Mouse (Mus musculus): ENCODE data around the gene Dpf1. TPM values are rescaled to one million over a fixed set of nuclear protein-coding genes. Genes with fewer than 3 reads are reported as not detected.
A peak's percentile ranks its signal among the peaks of the same experiment; 100 is the strongest.

The Dpf1 gene
- polyA plus RNA-seq, 1 experiment from 2014 or later = 2.6 TPM

DNA sequence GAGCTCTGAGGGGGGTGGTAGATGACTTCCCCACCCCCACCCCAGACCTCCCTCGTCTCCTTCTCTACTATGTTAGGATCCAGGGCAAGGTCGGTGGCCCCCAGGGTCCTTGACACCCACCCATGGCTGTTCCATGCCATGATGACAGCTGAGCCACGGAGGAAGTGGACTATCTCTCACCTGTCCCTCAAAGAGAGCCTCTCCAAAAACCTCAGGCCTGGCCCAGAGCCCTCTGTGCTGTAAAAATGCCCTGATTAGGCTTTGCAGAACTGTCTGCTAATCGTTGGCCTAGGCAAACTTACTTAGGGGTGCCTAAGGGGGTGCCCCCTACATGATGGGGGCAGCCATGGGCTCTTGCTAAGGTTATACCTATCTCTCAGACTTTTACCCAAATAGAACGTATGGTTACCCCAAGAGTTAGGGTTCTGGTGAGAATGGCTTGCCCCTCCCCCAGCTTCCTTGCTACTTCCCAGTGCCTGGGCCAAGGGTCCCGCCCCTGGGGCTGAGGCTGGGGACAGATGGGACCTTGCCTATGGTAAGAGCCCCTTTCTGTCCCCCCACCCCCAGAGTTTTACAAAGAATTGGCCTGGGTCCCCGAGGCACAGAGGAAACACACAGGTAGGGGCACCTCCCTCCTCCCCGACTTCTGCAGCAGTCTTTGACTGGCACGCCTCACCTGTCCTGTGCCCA, 10.0 kb downstream of the Dpf1 start:
- ATAC-seq (replicated peaks; ENCODE audit: insufficient number of reproducible peaks, insufficient read depth, low FRiP score, low read depth) = no peak
- Histone ChIP-seq H3K4me1 (replicated peaks) (peaks cover 34% of the 10 kb centered on the region), H3K9ac (no peak overlapping the region), H3K4me3 (no peak overlapping the region), H3K4me2 (no peak overlapping the region), H3K9me3 (replicated peaks) (no peaks in the 10 kb centered on the region), H3K27me3 (peaks cover 64% of the 10 kb centered on the region), H3K36me3 (no peaks in the 10 kb centered on the region), H3K27ac (no peak overlapping the region)
- 56% methylated on average over 9 of the region's 9 CpGs for WGBS

DNA sequence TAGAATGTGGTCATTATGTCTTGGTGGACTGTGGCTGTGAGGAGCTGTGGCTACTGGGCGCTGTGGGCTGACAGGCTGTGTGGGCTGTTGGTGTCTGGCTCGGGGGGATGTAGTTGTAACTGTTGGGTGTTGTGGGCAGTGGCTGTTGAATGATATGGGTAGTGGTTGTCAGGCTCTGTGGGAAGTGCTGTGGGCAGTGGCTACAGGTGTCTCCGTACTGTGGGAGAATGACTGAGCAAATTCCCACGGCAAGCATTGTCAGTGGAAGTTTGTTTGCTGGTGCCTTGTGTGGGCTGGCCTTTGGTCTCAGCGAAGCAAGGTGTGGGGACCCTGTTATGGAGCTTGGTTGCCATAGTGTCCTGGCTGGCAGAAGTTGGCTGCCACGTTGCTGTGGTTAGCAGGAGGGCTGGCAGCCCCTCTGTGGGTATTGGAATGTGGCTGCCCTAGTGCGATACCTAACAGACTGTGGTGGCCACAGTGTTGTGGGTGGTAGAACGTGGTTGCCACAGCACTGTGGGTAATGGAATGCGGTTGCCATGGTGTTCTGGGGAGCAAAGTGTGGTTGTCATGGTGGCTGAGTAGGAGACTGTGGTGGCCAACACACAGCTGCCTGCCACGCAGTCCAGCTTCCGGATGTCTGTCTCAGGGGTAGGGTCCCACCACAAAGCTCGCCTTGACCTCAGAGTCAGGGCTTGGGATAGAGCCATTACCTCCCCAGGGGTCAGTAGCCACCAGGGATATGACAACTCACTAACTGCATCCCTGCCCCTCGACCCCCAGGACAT, 11.3 kb downstream of the Dpf1 start:
- no peak overlapping the region for H3K4me2 ChIP-seq
- ATAC-seq (replicated peaks; ENCODE audit: insufficient number of reproducible peaks, insufficient read depth, low FRiP score, low read depth) = no peak

DNA sequence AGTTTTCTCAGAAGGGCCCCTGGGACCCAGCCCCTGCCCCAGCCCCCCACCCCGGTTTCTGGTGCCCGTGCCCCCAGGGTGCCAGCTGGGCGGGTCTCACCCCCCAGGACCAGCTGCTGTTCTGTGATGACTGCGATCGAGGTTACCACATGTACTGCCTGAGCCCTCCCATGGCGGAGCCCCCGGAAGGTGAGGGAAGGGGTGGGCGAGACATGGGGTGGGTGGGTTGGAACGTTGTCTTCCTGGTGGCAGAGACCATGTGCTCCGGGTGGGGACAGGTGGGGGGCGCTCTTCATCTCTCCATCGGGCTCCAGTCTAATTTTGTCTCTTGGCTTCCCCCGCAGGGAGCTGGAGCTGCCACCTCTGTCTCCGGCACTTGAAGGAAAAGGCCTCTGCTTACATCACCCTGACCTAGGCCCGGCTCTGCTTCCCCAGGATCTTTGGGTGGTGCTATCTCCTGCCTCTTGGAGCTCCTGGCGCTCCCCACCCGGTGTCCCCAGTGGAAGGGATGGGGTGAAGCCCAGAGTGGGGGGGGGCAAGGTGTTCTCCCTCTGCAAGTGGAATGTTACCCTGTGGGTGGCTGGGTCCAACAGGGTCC, 12.5 kb downstream of the Dpf1 start:
- Histone ChIP-seq H3K9ac (no peak overlapping the region), H3K4me3 (no peak overlapping the region), H3K36me3 (no peaks in the 10 kb centered on the region), H3K4me1 (replicated peaks) (peaks cover 31% of the 10 kb centered on the region), H3K27ac (no peak overlapping the region), H3K4me2 (no peak overlapping the region), H3K27me3 (peaks cover 53% of the 10 kb centered on the region), H3K9me3 (replicated peaks) (no peaks in the 10 kb centered on the region)
- ATAC-seq (replicated peaks; ENCODE audit: insufficient number of reproducible peaks, insufficient read depth, low FRiP score, low read depth) = no peak
- WGBS = 53% methylated on average over 17 of the region's 17 CpGs

More for the DNA sequence above, 11.3 kb downstream of the Dpf1 start:
- Histone ChIP-seq H3K9me3 (replicated peaks) (no peaks in the 10 kb centered on the region), H3K4me3 (no peak overlapping the region), H3K27me3 (peaks cover 59% of the 10 kb centered on the region), H3K27ac (no peak overlapping the region), H3K9ac (no peak overlapping the region), H3K4me1 (replicated peaks) (peaks cover 31% of the 10 kb centered on the region), H3K36me3 (no peaks in the 10 kb centered on the region)
- 65% methylated on average over 13 of the region's 13 CpGs for WGBS

DNA sequence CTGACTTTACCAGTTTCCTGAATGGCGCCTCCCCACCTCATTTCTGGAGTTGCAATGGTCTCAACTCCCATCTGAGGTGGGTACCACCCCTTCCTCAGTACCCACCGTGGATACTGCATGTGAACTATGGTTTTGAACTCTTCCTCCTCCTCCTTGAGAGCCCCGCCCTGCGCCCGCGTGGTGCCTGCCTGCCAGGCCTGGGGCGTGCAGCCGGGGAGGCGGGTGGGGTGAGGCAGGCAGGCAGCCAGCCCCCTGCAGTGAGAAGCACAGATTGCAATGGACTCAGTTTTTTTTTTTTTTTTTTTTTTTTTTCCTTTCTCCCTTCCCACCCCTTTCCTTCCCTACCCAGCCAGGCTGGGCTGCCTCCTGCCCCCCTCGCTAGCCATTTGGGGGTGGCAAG, 13.2 kb downstream of the Dpf1 start:
- WGBS = 19% methylated on average over 9 of the region's 10 CpGs
- H3K36me3 ChIP-seq = no peaks in the 10 kb centered on the region
- no peak; the same call in 1 of the 2 replicates for ATAC-seq (replicated peaks; ENCODE audit: insufficient number of reproducible peaks, insufficient read depth, low FRiP score, low read depth)
- H3K4me3 ChIP-seq = no peak overlapping the region
- H3K4me2 ChIP-seq = peak overlapping the region; percentile 43
- peaks cover 31% of the 10 kb centered on the region for H3K4me1 ChIP-seq (replicated peaks)
- no peak overlapping the region for H3K9ac ChIP-seq
- peaks cover 51% of the 10 kb centered on the region for H3K27me3 ChIP-seq
- H3K27ac ChIP-seq = peak overlapping the region; percentile 23; the same call in 1 of the 2 replicates
- no peaks in the 10 kb centered on the region for H3K9me3 ChIP-seq (replicated peaks)

DNA sequence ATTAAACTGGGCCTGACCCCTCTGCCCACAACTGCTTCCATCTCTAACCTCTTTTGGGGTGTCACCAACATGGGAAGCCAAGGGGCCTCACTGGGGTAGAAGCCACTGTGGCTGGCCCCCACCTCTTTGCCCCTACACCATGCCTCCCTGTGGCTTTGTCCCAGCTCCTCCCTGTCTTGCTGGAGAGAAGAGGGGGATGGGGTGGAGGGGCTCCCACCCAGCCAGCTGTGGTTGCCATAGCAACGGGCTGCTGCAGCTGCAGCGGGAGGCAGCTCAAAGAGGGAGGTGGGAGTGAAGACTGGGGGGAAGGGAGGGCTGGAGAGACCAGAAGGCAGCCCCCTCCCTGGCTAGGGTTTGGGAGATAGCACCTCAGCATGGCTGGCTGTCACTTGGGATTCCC, 13.8 kb downstream of the Dpf1 start:
- no peaks in the 10 kb centered on the region for H3K9me3 ChIP-seq (replicated peaks)
- no peak overlapping the region for H3K4me3 ChIP-seq
- H3K27ac ChIP-seq = peak overlapping the region; percentile 23; the same call in 1 of the 2 replicates
- peaks cover 31% of the 10 kb centered on the region for H3K4me1 ChIP-seq (replicated peaks)
- peaks cover 50% of the 10 kb centered on the region for H3K27me3 ChIP-seq
- H3K4me2 ChIP-seq = peak overlapping the region; percentile 43
- H3K36me3 ChIP-seq = no peaks in the 10 kb centered on the region
- peak; percentile 41; the same call in 1 of the 2 replicates for ATAC-seq (replicated peaks; ENCODE audit: insufficient number of reproducible peaks, insufficient read depth, low FRiP score, low read depth)
- WGBS = 0% methylated on average over 2 of the region's 2 CpGs
- H3K9ac ChIP-seq = no peak overlapping the region

DNA sequence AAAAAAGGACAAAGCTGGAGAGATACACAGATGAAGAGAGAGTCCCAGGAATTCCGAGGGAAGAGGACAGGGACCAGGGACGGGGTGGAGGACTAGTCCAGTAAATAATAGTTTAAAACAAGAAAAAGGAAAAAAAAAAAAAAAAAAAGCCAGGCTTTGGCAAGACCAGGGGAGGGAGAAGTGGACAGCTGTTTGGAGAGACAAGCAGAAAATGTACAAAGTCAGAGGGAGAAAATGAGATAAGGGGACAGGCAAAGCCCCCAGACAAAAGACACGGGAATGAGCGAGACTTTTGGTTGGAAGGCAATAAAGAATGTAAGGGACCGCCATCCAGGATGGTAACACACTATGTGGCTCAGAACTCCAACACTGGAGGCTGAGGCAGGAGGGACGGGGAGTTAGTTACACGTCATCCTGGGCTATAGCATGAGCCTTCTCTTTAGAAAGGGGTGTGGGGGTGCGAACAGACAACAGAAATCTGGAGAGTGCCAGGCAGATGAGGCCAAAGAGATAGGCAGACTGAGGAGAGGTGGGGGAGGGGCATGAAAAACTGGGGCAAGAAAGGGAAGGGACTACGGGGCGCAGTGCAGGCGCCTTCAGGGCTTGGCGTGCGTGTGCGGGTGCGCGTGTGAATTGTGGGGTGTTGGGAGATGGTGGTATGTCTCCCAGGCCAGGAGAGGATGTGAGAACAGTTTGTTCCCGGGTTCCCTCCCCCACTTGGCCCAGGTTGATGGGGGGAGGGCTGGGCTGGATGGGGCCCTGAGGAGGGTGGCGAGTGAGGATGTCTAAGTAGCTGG, 14.6 kb downstream of the Dpf1 start:
- 4% methylated on average over 18 of the region's 18 CpGs for WGBS
- no peak for ATAC-seq (replicated peaks; ENCODE audit: insufficient number of reproducible peaks, insufficient read depth, low FRiP score, low read depth)
- H3K4me3 ChIP-seq = peak overlapping the region; percentile 18; the same call in 1 of the 2 replicates
- no peak overlapping the region for H3K9ac ChIP-seq
- H3K9me3 ChIP-seq (replicated peaks) = no peaks in the 10 kb centered on the region
- H3K36me3 ChIP-seq = no peaks in the 10 kb centered on the region
- H3K4me2 ChIP-seq = peak overlapping the region; percentile 43
- peaks cover 31% of the 10 kb centered on the region for H3K4me1 ChIP-seq (replicated peaks)
- H3K27ac ChIP-seq = peak overlapping the region; percentile 23
- H3K27me3 ChIP-seq = peaks cover 44% of the 10 kb centered on the region

DNA sequence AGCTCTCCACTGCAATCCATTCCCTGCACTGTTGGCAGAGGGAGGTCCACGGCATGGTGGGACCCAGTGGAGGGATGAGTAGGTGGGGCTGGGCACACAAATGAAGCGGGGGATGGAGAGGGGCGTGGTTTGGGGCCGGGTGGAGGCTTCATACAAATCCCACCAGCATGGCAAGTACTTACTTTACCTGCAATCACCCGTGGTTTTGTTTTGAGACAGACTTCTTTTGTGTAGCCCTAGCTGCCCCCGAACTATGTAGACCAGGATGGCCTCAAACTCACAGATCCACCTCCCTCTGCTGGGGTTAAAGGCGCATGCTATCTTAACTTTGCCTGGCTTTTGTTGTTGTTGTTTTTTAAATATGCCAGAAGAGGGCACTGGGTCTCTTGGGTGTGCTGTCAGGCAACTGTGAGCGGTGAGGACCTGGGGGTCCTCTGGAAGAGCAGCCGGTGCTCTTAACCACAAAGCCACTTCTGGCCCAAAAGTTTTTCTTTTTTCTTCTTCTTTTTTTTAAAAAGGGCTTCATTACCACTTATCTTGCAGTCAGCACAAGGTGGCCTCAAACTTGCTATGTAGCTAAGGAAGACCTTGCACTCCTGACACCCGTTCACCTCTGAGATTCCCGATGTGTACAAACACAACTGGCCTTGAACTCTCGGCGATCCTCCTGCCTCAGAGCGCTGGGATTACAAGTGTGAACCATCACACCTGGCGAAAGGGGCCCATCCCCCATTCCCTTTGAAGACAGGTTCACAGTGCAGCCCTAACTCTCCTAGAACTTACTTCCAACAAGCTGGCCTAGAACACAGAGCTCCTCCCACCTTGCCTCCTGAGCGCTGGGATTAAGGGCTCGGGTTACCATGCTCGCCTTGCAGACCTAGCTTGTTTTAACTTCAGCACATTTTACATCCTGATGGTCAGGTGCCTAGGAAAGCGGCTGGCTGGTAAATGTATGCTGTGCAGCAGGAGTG, 15.9 kb downstream of the Dpf1 start:
- peaks cover 38% of the 10 kb centered on the region for H3K27me3 ChIP-seq

DNA sequence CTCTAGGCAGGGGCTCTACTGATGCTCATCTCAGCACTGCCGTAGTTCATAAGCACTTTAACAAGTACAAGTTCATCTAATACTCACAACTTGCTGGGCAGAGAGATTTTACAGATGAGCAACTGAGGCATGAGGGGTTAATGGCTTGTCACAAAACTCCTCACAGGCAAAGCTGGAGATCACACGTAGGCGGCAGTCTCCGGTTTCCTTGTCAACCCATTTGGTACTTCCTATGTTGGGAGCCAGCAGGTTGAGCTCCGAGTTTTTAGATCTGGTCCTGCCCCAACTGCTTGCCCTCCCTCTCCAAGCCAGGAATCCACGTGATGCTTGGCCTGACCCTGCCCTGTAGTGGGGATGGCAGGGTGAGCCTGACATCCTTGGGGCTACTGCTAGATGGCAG, 23.3 kb downstream of the Dpf1 start:
- no peak overlapping the region for H3K4me3 ChIP-seq
- 74% methylated on average over 6 of the region's 6 CpGs for WGBS
- no peaks in the 10 kb centered on the region for H3K27me3 ChIP-seq
- no peak overlapping the region for H3K9ac ChIP-seq
- H3K4me2 ChIP-seq = no peak overlapping the region
- H3K36me3 ChIP-seq = no peaks in the 10 kb centered on the region
- H3K9me3 ChIP-seq (replicated peaks) = no peaks in the 10 kb centered on the region
- no peaks in the 10 kb centered on the region for H3K4me1 ChIP-seq (replicated peaks)
- H3K27ac ChIP-seq = no peak overlapping the region
- no peak for ATAC-seq (replicated peaks; ENCODE audit: insufficient number of reproducible peaks, insufficient read depth, low FRiP score, low read depth)

More for the DNA sequence above, 15.9 kb downstream of the Dpf1 start:
- H3K4me1 ChIP-seq (replicated peaks) = peaks cover 31% of the 10 kb centered on the region
- no peak for ATAC-seq (replicated peaks; ENCODE audit: insufficient number of reproducible peaks, insufficient read depth, low FRiP score, low read depth)
- 0 out of 2 replicates have a peak overlapping the region, but pooled peaks have one; percentile 10 for H3K27ac ChIP-seq
- H3K9me3 ChIP-seq (replicated peaks) = no peaks in the 10 kb centered on the region
- 13% methylated on average over 19 of the region's 19 CpGs for WGBS
- peak overlapping the region; percentile 18; the same call in 1 of the 2 replicates for H3K4me3 ChIP-seq
- H3K36me3 ChIP-seq = no peaks in the 10 kb centered on the region
- no peak overlapping the region for H3K9ac ChIP-seq
- H3K4me2 ChIP-seq = peak overlapping the region; percentile 43

DNA sequence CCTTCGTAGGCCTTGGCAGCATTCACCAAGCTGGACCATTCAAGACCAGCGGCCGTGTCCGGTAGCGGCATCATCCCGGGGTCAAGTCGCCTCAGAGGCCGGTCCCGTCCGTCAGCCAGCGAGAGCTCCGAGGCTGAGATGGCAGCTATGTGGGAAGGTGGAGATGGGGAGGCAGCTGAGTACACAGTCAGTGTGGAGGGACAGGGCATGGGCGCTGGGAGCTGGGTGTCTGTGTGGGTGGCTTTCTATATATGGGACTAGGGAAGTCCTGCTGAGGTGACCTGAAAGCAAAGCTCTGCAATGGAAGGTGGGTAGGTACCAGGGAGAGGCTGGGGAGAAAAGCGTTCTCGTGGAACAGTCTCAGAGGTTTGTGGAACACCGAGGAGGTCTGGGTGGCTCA, 25.2 kb downstream of the Dpf1 start:
- Histone ChIP-seq H3K27ac (no peak overlapping the region), H3K9me3 (replicated peaks) (no peaks in the 10 kb centered on the region), H3K4me2 (no peak overlapping the region), H3K36me3 (no peaks in the 10 kb centered on the region), H3K27me3 (no peaks in the 10 kb centered on the region), H3K4me1 (replicated peaks) (no peaks in the 10 kb centered on the region), H3K9ac (no peak overlapping the region), H3K4me3 (no peak overlapping the region)
- no peak for ATAC-seq (replicated peaks; ENCODE audit: insufficient number of reproducible peaks, insufficient read depth, low FRiP score, low read depth)
- WGBS = 87% methylated on average over 16 of the region's 16 CpGs

DNA sequence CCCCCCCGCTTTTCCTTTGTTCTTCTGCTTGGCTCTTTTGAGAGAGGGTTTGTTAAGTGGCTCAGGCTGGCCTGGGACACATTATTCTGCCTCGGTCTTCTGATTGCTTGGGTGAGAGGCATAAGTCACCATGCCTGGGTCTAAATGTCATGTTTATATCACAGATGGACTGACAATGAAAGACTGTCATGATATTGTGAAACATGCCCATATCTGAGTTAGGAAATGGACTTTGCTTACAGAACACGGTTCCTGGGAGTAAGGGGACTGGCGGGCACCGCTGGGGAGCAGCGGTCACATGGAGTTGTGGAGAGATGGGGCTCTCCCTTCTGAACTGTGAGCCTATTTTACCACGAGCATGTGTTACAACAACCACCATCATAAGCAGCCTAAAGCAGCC, 30.4 kb downstream of the Dpf1 start:
- Histone ChIP-seq H3K9me3 (replicated peaks) (no peaks in the 10 kb centered on the region), H3K4me1 (replicated peaks) (no peaks in the 10 kb centered on the region), H3K9ac (no peak overlapping the region), H3K27ac (no peak overlapping the region), H3K27me3 (no peaks in the 10 kb centered on the region), H3K4me2 (no peak overlapping the region), H3K36me3 (no peaks in the 10 kb centered on the region), H3K4me3 (no peak overlapping the region)
- 70% methylated on average over 6 of the region's 7 CpGs for WGBS
- ATAC-seq (replicated peaks; ENCODE audit: insufficient number of reproducible peaks, insufficient read depth, low FRiP score, low read depth) = no peak
